Mouse (Mus musculus): ENCODE measurements around the gene Rtkn. TPM values are rescaled to one million over a fixed set of nuclear protein-coding genes. Genes with fewer than 3 reads are reported as not detected.

Rtkn gene
- under 1 TPM; 0.26 to 0.30 TPM for polyA plus RNA-seq (2017; shearing (Covaris generic))

DNA sequence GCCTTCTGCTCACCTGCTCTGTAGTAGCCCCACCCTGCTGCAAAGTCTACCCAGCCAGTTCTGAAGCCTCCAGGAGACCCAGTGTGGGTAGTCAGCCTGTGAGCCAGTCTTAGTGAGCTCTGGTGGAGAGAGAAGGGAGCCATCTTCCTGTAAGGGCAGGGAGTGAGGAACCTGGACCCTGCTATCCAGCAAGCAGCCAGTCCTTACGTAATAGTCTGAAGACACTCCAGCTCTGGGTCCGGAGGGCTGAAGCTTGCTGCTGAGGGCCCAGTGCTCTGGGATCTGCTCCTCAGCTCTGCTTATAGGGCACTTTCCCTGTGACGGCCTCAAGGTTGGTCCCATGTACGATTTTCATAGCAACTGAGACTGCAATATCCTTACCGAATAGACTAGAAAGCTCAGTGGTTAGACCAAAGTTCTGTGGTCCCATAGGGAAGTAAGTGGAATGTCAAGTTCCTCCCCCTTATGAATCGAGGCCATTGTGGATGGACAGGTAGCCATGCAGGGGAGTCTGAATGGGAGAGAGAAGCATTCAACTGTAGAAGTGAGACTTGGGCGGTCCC lies at the start of gene Rtkn:
Gene Rtkn, plus strand, starts transcription at position 513 of the 563 bp plus-strand sequence.

DNA sequence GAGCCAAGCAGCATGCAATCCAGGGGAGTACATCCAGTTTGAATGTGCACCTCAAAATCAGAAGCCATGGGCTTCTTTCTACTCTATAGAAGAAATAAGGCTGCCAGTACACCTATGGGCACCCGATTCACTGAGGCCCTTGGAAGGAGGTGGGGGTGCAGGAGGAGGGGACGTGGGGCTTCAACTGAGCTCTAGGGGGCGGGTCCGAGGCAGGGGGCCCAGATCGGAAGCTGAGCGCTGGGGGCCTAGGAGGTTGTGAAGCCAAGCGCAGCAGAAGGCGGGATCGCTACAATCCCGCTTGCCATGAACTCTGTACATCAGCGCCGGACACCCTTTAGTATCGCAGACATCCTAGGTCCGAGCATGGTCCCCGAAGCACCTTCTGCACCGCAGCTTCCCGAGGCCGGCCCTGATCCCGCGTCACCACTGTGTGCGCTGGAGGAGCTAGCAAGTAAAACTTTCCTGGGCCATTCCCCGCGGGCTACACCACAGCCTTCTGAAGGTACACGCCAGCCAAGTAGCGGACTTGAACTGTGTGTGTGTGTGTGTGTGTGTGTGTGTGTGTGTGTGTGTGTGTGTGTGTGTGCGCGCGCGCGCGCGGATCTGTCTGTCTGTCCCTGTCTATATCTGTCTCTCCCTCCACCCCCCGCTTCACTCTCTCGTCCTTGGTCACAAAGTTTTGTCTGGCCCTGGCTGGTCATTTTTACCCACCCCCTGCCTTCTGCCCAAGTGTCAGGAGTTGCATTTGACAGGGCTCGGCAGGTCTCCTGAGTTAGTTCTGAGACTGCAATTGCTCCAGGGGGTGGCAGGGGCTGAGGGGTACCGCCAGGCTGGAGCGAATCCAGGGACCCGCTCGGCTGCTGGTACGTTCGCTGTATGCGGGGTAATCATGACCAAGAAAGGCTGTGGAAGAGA lies 48.9 kb upstream of the Rtkn start, which contains the start of gene Lbx2:
Gene Lbx2, plus strand, starts transcription at position 247 of the 915 bp plus-strand sequence.

DNA sequence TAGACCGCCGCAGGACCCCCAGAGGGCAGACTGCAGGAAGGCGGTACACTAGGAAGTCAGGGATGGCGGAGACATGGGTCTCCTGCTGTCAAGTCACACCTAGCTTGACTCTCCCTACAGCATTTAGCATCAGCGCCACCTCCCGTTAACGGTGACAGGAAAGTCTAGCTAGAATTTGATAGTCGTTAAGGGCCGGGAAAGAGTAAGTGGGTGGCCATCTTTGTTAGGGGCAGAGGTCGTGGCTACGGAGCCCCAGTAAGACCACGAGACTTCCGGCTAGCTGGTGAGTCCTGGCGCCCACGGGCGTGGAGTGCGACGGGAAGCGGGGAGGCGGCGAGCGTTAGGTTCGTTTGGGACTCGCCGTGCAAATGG lies 34.0 kb upstream of the Rtkn start, which contains the start of the genes Ccdc142 and Gm42688:
Gene Ccdc142, plus strand, starts transcription at position 286 of the 372 bp plus-strand sequence.
Gene Gm42688, plus strand, starts transcription at position 302 of the 372 bp plus-strand sequence.

DNA sequence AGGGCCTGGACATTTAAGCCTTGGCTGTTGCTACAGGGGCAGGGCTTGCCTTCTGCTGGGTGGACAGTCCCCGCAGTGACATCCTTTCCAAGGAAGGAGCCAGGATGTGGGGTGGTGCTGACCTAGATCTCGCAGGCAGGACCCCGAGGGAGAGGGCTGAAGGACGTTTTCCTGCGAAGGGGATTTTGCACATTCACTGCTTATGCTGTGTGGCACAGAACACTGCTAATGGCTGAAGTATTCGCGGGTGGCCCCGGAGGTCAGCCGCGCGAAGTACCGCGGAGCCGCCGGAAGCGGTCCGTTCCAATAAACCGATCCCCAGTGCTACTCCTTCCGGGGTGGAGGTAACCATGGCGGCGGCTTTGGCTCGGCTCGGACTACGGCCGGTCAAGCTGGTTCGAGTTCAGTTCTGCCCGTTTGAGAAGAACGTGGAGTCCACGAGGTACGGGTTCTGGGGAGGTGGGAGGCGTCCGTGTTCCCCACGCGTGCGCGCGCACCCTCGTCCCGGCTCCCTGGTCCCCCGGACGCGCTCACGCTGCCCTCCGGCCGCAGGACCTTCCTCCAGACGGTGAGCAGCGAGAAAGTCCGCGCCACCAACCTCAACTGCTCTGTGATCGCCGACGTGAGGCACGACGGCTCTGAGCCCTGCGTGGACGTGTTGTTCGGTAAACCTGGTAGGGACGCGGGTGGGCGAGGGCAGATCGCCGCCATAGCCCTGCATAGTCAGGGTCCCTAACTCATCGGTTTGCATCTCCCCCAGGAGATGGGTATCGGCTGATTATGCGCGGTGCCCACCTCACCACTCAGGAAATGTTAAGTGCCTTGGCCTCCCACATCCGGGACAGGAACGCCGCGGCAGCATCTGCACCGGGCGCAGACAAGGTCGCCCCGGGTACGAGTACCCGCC lies 26.2 kb upstream of the Rtkn start, which contains the start of gene Mrpl53:
Gene Mrpl53, plus strand, starts transcription at position 279 of the 907 bp plus-strand sequence.

DNA sequence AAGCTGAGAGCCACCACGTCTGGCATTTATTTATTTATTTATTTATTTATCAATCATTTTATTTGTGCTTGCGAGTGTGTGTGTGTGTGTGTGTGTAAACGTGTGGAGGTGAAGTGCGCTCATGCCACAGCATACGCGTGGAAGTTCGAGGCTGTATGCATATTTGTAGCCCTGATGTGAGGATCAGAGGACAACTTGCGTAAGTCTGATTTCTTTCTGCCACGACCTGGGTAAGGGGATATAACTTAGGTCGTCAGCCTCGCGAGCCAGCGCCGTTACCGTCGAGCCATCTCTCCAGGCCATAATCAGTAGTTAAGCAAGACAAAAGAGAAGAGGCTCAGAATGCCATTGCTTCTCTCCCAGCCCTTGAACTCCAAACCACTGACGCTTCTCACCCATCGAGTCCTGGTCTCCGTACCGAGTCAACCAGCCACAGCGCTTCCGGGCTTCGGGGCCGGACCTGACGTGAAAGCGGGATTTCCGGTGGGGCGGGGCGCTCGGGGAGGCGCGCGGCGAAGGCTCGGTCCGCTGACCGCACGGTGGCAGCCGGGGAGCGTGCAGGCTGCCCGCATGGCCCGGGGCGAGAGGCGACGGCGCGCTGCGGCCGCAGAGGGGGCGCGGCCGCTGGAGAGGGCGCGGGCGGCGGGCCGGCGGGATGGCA lies 20.1 kb upstream of the Rtkn start, which contains the start of gene Mogs:
Gene Mogs, plus strand, starts transcription at position 486 of the 661 bp plus-strand sequence.

DNA sequence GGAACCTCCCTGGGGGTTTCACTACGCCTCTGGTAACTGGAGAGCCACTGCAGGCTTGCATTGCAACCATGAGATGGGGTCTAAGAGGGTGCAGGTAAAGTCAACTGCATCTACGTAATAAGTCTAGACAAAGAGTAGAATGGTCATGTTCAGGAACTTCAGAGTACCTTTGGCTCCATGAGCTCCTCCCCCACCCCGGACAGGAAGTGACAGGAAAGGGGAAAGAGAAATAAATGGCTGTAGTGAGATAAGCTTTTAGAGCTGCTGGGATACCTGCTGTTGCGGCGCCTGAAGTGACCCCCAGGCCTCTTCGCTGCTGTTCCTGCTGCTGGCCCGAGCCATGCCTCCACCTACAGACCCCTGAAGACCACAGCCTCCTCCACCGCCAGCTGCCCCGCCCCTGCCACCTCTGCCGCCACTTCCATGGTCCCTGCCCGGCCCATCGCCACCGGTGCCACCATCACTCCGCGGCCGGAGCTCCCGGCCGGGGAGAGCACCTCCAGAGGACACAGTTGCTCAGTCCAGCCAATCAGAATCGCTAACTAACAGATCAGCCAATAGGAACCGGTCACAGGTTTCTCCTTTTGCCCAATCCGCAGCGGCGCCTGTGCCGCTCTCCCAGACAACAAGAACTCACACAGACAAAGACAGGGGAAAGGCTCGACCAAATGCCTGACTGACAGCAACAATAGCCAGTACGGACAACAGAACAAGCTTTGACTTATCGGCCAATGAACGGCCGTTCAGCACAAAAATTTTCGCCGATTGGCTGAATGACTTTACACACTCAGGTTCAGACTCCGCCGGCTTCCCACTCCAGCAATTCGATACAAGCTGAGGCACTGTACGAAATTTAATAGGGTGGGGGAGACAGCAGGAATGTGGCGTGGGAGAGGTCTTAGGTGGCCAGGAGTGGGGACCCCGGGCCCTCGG lies 14.1 kb upstream of the Rtkn start, which contains the start of gene Wbp1:
Gene Wbp1, minus strand, starts transcription at position 630 of the 933 bp plus-strand sequence.

DNA sequence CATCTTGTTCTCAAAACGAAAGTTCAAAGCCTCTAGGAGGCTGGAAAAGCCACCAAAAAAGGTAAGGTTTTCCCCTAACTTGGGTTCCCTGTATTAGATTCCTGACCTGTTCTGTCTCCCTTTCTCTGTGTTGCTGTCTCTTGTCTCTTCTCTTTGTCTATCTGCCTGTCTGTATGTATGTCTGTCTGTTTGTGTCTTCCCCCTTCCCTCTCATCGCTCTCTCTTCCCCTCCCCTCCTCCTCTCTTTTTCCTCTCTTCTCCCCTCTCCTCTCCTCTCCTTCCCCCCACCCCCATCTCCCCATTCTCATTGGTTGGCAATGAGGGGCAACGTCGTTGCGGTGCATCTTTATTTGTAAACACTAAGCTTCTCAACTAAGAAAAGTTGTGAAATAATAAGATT lies 9.9 kb upstream of the Rtkn start, which contains the start of gene Ino80b:
Gene Ino80b, minus strand, starts transcription at position 101 of the 400 bp plus-strand sequence.

DNA sequence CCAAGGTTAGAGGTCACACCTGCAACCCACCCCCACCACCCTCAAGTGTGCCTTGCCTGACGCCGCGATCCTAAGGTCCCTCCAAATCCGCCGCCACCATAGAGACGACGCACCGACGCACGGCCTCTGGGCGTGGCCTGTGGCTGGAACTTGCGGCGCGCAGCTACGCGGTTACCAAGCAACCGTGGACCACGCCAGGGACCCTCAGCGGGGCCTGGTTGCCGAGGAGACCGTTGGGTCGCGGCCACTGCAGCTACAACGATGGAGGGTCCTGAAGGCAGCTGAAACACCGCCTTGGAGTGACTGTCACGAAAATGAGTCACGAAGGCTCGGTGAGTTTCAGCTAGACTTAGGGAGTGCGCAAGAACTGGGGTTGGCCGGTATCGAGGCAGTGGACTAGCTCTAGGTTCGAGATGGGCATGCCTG lies 21.0 kb downstream of the Rtkn start, which contains the start of the genes Wdr54 and 1700003E16Rik:
Gene Wdr54, minus strand, starts transcription at position 139 of the 426 bp plus-strand sequence.
Gene 1700003E16Rik, plus strand, starts transcription at position 146 of the 426 bp plus-strand sequence.

DNA sequence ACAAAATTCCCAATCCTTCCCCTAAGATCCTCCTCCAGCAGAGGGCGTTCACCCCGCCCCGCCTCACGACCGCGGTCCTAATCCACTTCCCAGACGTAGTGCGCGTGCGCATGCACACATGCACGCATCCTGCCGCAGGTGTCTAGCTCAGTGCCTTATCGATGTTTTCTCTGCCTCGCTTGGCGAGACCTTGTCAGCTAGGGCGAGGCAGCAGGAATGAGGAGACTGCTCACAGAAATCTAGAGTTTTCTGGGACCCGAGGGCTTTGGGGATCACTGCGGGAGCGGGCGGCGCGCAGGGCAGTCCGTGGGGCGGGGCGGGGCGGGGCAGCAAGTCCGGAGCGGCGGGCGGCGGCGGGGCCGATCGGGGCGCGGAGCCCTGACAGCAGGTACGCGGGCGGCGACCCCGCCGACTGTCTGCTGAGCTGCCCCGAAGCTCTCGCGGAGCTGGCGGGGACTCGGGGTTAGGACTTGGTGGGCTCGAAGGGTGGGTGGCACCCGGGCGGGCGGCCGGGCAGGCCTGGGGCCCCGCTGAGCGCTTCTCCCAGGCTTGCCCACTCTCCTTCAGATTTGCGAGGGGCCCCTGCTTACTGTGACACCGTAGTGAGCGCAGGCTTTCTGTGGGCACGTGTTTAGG lies 30.5 kb downstream of the Rtkn start, which contains the start of gene Dctn1:
Gene Dctn1, plus strand, starts transcription at position 314 of the 636 bp plus-strand sequence.

Other genes with a start within 250 kb of the Rtkn start
- 10 to 100 TPM in 1 of 2 experiments, 1 to 10 TPM in 1; 7.2 to 10.4 TPM for gene Sema4f, start 195.7 kb upstream of the Rtkn start, polyA plus RNA-seq (2017; shearing (Covaris generic))
- under 1 TPM; 0.20 to 0.56 TPM for gene M1ap, start 188.6 kb upstream of the Rtkn start, polyA plus RNA-seq (2017; shearing (Covaris generic))
- 10 to 100 TPM; 32.4 to 50.7 TPM for gene Dok1, start 102.0 kb upstream of the Rtkn start, polyA plus RNA-seq (2017; shearing (Covaris generic))
- under 1 TPM; 0.33 to 0.43 TPM for gene Loxl3, start 101.3 kb upstream of the Rtkn start, polyA plus RNA-seq (2017; shearing (Covaris generic))
- gene Aup1, start 80.9 kb upstream of the Rtkn start, polyA plus RNA-seq (2017; shearing (Covaris generic)), result 100 to 1,000 TPM; 423 to 439 TPM
- 10 to 100 TPM; 41.1 to 48.9 TPM for gene Htra2, start 80.2 kb upstream of the Rtkn start, polyA plus RNA-seq (2017; shearing (Covaris generic))
- gene Dqx1, start 77.6 kb upstream of the Rtkn start, polyA plus RNA-seq (2017; shearing (Covaris generic)), result 1 to 10 TPM in 1 of 2 experiments, under 1 TPM in 1; 0.52 to 2.8 TPM
- gene Tlx2, start 65.2 kb upstream of the Rtkn start, polyA plus RNA-seq (2017; shearing (Covaris generic)), result under 1 TPM in 1 of 2 experiments, not detected in 1; 0.11 TPM
- 10 to 100 TPM; 34.0 to 46.7 TPM for gene Pcgf1, start 57.6 kb upstream of the Rtkn start, polyA plus RNA-seq (2017; shearing (Covaris generic))
- under 1 TPM; 0.22 to 0.33 TPM for gene Lbx2, start 49.1 kb upstream of the Rtkn start, polyA plus RNA-seq (2017; shearing (Covaris generic))
- 1 to 10 TPM; 3.9 to 7.1 TPM for gene Ccdc142, start 33.9 kb upstream of the Rtkn start, polyA plus RNA-seq (2017; shearing (Covaris generic))
- 1 to 10 TPM; 6.6 to 8.2 TPM for gene Gm42688, start 33.8 kb upstream of the Rtkn start, polyA plus RNA-seq (2017; shearing (Covaris generic))
- 10 to 100 TPM; 51.7 to 65.2 TPM for gene Mrpl53, start 26.4 kb upstream of the Rtkn start, polyA plus RNA-seq (2017; shearing (Covaris generic))
- 10 to 100 TPM; 86.0 to 98.4 TPM for gene Mogs, start 20.0 kb upstream of the Rtkn start, polyA plus RNA-seq (2017; shearing (Covaris generic))
- 10 to 100 TPM; 63.4 to 63.9 TPM for gene Wbp1, start 13.9 kb upstream of the Rtkn start, polyA plus RNA-seq (2017; shearing (Covaris generic))
- 10 to 100 TPM; 38.5 to 41.6 TPM for gene Ino80b, start 10.0 kb upstream of the Rtkn start, polyA plus RNA-seq (2017; shearing (Covaris generic))
- gene Wdr54, start 20.9 kb downstream of the Rtkn start, polyA plus RNA-seq (2017; shearing (Covaris generic)), result under 1 TPM; 0.38 to 0.82 TPM
- not detected for gene 1700003E16Rik, start 20.9 kb downstream of the Rtkn start, polyA plus RNA-seq (2017; shearing (Covaris generic))
- gene Dctn1, start 30.5 kb downstream of the Rtkn start, polyA plus RNA-seq (2017; shearing (Covaris generic)), result 10 to 100 TPM; 43.0 to 63.2 TPM
- under 1 TPM; 0.06 to 0.57 TPM for gene Slc4a5, start 84.4 kb downstream of the Rtkn start, polyA plus RNA-seq (2017; shearing (Covaris generic))
- 10 to 100 TPM; 79.7 to 84.7 TPM for gene Mthfd2, start 190.4 kb downstream of the Rtkn start, polyA plus RNA-seq (2017; shearing (Covaris generic))
- gene Mob1a, start 190.6 kb downstream of the Rtkn start, polyA plus RNA-seq (2017; shearing (Covaris generic)), result 100 to 1,000 TPM; 129 to 176 TPM
- gene Bola3, start 213.7 kb downstream of the Rtkn start, polyA plus RNA-seq (2017; shearing (Covaris generic)), result 100 to 1,000 TPM in 1 of 2 experiments, 10 to 100 TPM in 1; 97.1 to 103 TPM

Data from activated CD4-positive, CD25-positive, alpha-beta regulatory T cell (primary cell).